Mouse (Mus musculus): ENCODE measurements around the gene Tchp.

GRCm38 (mm10) chr5:114658255-114658654 is 49.3 kb upstream of the Tchp start, which contains the start of gene Trpv4:
- no peak for TF ChIP-seq CHD2 (IDR thresholded peaks at IDR 0.05; ENCODE audit: low read depth, low read length)
- no peak for TF ChIP-seq ZC3H11A (IDR thresholded peaks at IDR 0.05; ENCODE audit: borderline replicate concordance, low read depth, low read length)

All from ES-E14 (cell line).